Mouse (Mus musculus): ENCODE results near the gene Rbpms2. TPM values are rescaled to one million over a fixed set of nuclear protein-coding genes. Genes with fewer than 3 reads are reported as not detected.
A peak's percentile ranks its signal among the peaks of the same experiment; 100 is the strongest.

Gene Rbpms2
- polyA plus RNA-seq, 1 experiment: 10.7 TPM

- peak; percentile 96 to 97 for DNase-seq
- TF ChIP-seq POLR2A (IDR thresholded peaks at IDR 0.05; ENCODE audit: borderline replicate concordance, insufficient read depth, low read length) (peak; percentile 95), CTCF (IDR thresholded peaks at IDR 0.05; ENCODE audit: borderline replicate concordance, insufficient read depth, low read depth, low read length) (no peak)
- peak overlapping the region; percentile 50; the same call in 1 of the 2 replicates for H3K27ac ChIP-seq (ENCODE audit: insufficient read depth, low read length)
- H3K4me1 ChIP-seq (ENCODE audit: control insufficient read depth, insufficient read depth, low read length): peaks cover 11% of the 10 kb centered on the region
- under 1% methylated on average over 44 of the region's 51 CpGs for WGBS
- no peaks in the 10 kb centered on the region for H3K27me3 ChIP-seq (ENCODE audit: control insufficient read depth, insufficient read depth, low read length)
- H3K4me3 ChIP-seq (replicated peaks; ENCODE audit: insufficient read depth, low read depth, low read length): peak overlapping the region; percentile 83
Measured at GRCm38 (mm10) chr9:65676358-65677118, 47.1 kb downstream of the Rbpms2 start.

- WGBS: under 1% methylated on average over 3 of the region's 3 CpGs
- TF ChIP-seq POLR2A (IDR thresholded peaks at IDR 0.05; ENCODE audit: borderline replicate concordance, insufficient read depth, low read length) (no peak), CTCF (IDR thresholded peaks at IDR 0.05; ENCODE audit: borderline replicate concordance, insufficient read depth, low read depth, low read length) (no peak)
- peak in 1 of 2 experiments; percentile 37 for DNase-seq
- Histone ChIP-seq H3K4me3 (replicated peaks; ENCODE audit: insufficient read depth, low read depth, low read length) (peak overlapping the region; percentile 83), H3K27me3 (ENCODE audit: control insufficient read depth, insufficient read depth, low read length) (no peaks in the 10 kb centered on the region), H3K4me1 (ENCODE audit: control insufficient read depth, insufficient read depth, low read length) (peaks cover 11% of the 10 kb centered on the region), H3K27ac (ENCODE audit: insufficient read depth, low read length) (no peak overlapping the region)
Measured at GRCm38 (mm10) chr9:65677119-65677462, 47.6 kb downstream of the Rbpms2 start.

GRCm38 (mm10) chr9:65679181-65679761 is 49.8 kb downstream of the Rbpms2 start:
- H3K27me3 ChIP-seq (ENCODE audit: control insufficient read depth, insufficient read depth, low read length): no peaks in the 10 kb centered on the region
- peaks cover 11% of the 10 kb centered on the region for H3K4me1 ChIP-seq (ENCODE audit: control insufficient read depth, insufficient read depth, low read length)
- peak overlapping the region; percentile 20 for H3K27ac ChIP-seq (ENCODE audit: insufficient read depth, low read length)
- peak overlapping the region; percentile 40 for H3K4me3 ChIP-seq (replicated peaks; ENCODE audit: insufficient read depth, low read depth, low read length)
- DNase-seq: peak; percentile 43 to 60
- WGBS: 13% methylated on average over 5 of the region's 5 CpGs
- TF ChIP-seq CTCF (IDR thresholded peaks at IDR 0.05; ENCODE audit: borderline replicate concordance, insufficient read depth, low read depth, low read length): no peak
- TF ChIP-seq POLR2A (IDR thresholded peaks at IDR 0.05; ENCODE audit: borderline replicate concordance, insufficient read depth, low read length): no peak

GRCm38 (mm10) chr9:65680938-65681633 is 51.6 kb downstream of the Rbpms2 start:
- H3K4me3 ChIP-seq (replicated peaks; ENCODE audit: insufficient read depth, low read depth, low read length): no peak overlapping the region
- peaks cover 8% of the 10 kb centered on the region; the same call in 1 of the 2 replicates for H3K4me1 ChIP-seq (ENCODE audit: control insufficient read depth, insufficient read depth, low read length)
- no peaks in the 10 kb centered on the region for H3K27me3 ChIP-seq (ENCODE audit: control insufficient read depth, insufficient read depth, low read length)
- H3K27ac ChIP-seq (ENCODE audit: insufficient read depth, low read length): no peak overlapping the region
- 85% methylated on average over 4 of the region's 4 CpGs for WGBS
- DNase-seq: no peak
- TF ChIP-seq CTCF (IDR thresholded peaks at IDR 0.05; ENCODE audit: borderline replicate concordance, insufficient read depth, low read depth, low read length) (no peak), POLR2A (IDR thresholded peaks at IDR 0.05; ENCODE audit: borderline replicate concordance, insufficient read depth, low read length) (no peak)

- no peak overlapping the region for H3K27ac ChIP-seq (ENCODE audit: insufficient read depth, low read length)
- no peak for TF ChIP-seq POLR2A (IDR thresholded peaks at IDR 0.05; ENCODE audit: borderline replicate concordance, insufficient read depth, low read length)
- TF ChIP-seq CTCF (IDR thresholded peaks at IDR 0.05; ENCODE audit: borderline replicate concordance, insufficient read depth, low read depth, low read length): no peak
- peaks cover 8% of the 10 kb centered on the region; the same call in 1 of the 2 replicates for H3K4me1 ChIP-seq (ENCODE audit: control insufficient read depth, insufficient read depth, low read length)
- WGBS: 84% methylated on average over 2 of the region's 2 CpGs
- H3K27me3 ChIP-seq (ENCODE audit: control insufficient read depth, insufficient read depth, low read length): no peaks in the 10 kb centered on the region
- DNase-seq: no peak
- no peak overlapping the region for H3K4me3 ChIP-seq (replicated peaks; ENCODE audit: insufficient read depth, low read depth, low read length)
Measured at GRCm38 (mm10) chr9:65681634-65681940, 52.1 kb downstream of the Rbpms2 start.

DNA sequence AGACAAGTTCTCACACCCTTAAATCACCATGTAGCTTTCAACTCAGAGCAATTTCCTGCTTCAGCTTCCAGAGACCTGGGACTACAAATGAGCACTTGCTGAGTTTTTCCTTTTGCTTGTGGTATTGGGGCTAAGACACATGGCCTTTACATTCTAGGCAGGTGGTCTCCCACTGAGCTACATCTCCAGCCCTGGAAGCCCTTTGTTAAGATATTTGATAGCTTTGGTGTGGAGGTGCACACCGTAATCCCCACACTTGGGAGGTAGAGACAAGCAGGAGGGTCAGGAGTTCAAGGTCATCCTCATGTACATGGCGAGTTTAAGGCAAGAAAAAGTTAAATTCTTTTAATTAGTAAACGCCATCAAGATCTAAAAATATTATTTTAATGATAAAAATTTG is 52.7 kb downstream of the Rbpms2 start:
- Histone ChIP-seq H3K4me1 (ENCODE audit: control insufficient read depth, insufficient read depth, low read length) (peaks cover 8% of the 10 kb centered on the region; the same call in 1 of the 2 replicates), H3K4me3 (replicated peaks; ENCODE audit: insufficient read depth, low read depth, low read length) (no peak overlapping the region), H3K27ac (ENCODE audit: insufficient read depth, low read length) (no peak overlapping the region), H3K27me3 (ENCODE audit: control insufficient read depth, insufficient read depth, low read length) (no peaks in the 10 kb centered on the region)
- TF ChIP-seq CTCF (IDR thresholded peaks at IDR 0.05; ENCODE audit: borderline replicate concordance, insufficient read depth, low read depth, low read length) (no peak), POLR2A (IDR thresholded peaks at IDR 0.05; ENCODE audit: borderline replicate concordance, insufficient read depth, low read length) (no peak)
- DNase-seq: no peak
- 94% methylated on average over 3 of the region's 3 CpGs for WGBS

DNA sequence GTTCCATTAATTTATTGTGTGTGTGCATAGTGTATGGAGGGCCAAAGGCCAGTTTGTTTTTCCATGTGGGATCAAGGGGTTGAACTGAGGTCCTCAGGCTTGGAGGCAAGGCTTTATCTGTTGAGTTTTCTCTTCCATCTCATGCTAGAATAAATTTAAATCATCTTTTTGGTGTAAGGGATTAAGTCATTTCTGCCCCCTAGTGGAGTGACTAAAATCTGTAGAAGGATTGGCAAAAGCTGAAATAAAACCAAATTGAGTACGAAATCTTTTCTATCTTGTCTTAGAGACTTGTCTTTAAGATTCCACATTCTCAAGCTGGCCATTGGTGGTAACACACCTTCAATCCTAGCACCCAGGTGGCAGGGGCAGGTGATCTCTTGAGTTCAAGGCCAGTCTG is 53.5 kb downstream of the Rbpms2 start:
- Histone ChIP-seq H3K27me3 (ENCODE audit: control insufficient read depth, insufficient read depth, low read length) (no peaks in the 10 kb centered on the region), H3K4me1 (ENCODE audit: control insufficient read depth, insufficient read depth, low read length) (peaks cover 8% of the 10 kb centered on the region), H3K4me3 (replicated peaks; ENCODE audit: insufficient read depth, low read depth, low read length) (no peak overlapping the region), H3K27ac (ENCODE audit: insufficient read depth, low read length) (no peak overlapping the region)
- TF ChIP-seq POLR2A (IDR thresholded peaks at IDR 0.05; ENCODE audit: borderline replicate concordance, insufficient read depth, low read length): no peak
- TF ChIP-seq CTCF (IDR thresholded peaks at IDR 0.05; ENCODE audit: borderline replicate concordance, insufficient read depth, low read depth, low read length): peak; percentile 36; the same call in 1 of the 2 replicates
- peak in 1 of 2 experiments; percentile 33 for DNase-seq
- 50% methylated on average over 1 of the region's 1 CpGs for WGBS
